Mouse (Mus musculus) brain, embryonic 14.5 days (tissue): ENCODE measurements around the gene Rnf40.

Experiments
- CTCF ChIP-seq: fragments of 200-500 bp; IDR thresholded peaks from 2 replicates; pipeline ENCODE4 v1.5.1; 2012; ENCODE audit warnings: inconsistent platforms, mild to moderate bottlenecking, moderate library complexity, borderline replicate concordance; ENCODE audit not compliant: insufficient read depth, insufficient read length; ENCODE audit errors: extremely low read depth
- POLR2A ChIP-seq: fragments of 200-500 bp; IDR thresholded peaks from 2 replicates; pipeline ENCODE4 v1.6.1; 2012; ENCODE audit warnings: mild to moderate bottlenecking, inconsistent platforms, borderline replicate concordance; ENCODE audit not compliant: poor library complexity, insufficient read depth, insufficient read length, severe bottlenecking; ENCODE audit errors: extremely low read depth

GRCm38 (mm10) chr7:127616881-127617280 is 28.3 kb downstream of the Rnf40 start:
- TF ChIP-seq CTCF (no peak), POLR2A (no peak)
